Comparison of ENCODE assay signal across 27 mouse cellular contexts in the genomic region with DNA sequence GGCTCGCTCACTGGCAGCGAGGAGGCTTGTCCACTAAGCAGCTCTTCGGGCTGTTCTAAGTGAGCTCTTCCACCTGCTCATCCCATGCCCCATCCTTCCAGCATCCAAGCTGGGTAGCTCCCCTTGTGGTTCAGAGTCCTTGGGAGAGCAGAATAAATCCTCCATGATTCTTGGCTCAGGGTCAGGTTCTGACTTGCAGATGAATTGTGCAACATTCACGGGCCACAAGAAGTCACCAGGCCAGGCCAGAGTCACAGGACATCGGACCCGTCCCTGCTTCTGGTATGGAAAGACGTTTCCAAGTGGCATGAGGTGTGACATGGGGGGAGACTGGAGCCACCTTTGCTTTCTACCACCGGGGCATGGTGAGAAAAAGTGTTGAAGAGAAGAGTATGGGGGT.
DNase-seq lines count a peak whose midpoint lies in the region; ATAC-seq and TF ChIP-seq lines count a peak whose summit lies in the region.
"Had no signal": no experiment of that assay in that cellular context is flagged by ENCODE, and none has a peak within 500 bp of the region (broad histone marks: within the 10 kb centered on the region; RNA-seq: fewer than 3 reads in every experiment).

No protein-coding gene starts in this region.

- peak; percentile 30 to 77 for DNase-seq in adrenal gland, adult (ENCODE audit: inconsistent age in 2 of 2, low spot score in 1 of 2)
- DNase-seq in adrenal gland, adult 18-20 months (ENCODE audit: low spot score in 2 of 2), result no peak
- DNase-seq in 3134 (ENCODE audit: extremely low read depth, insufficient read length, low spot score), result peak; percentile 38
- peak; percentile 19 for DNase-seq in gonadal fat pad, adult 2 months (ENCODE audit: low read depth)
- no peak for DNase-seq in embryo, embryonic 11 days
- DNase-seq: cerebellum, adult 11-12 months; cerebellum, adult 9-11 months; gastrocnemius, adult 2 months; gastrocnemius, postnatal 36 days; heart, postnatal 14 days; kidney, adult 9 months; kidney, postnatal 14 days; lung, embryonic 14.5 days; right cerebral cortex, postnatal 25 days; thymus, postnatal 14 days had no signal

- H3K36me3 ChIP-seq in intestine, postnatal 0 days (ENCODE audit: control insufficient read depth, insufficient read depth), result peaks cover 11% of the 10 kb centered on the region
- no peaks in the 10 kb centered on the region for H3K36me3 ChIP-seq in intestine, embryonic 16.5 days (ENCODE audit: control insufficient read depth, insufficient read depth, low read length)
- H3K36me3 ChIP-seq: embryonic facial prominence, embryonic 13.5 days; limb, embryonic 15.5 days; stomach, embryonic 15.5 days had no signal

- H3K4me1 ChIP-seq in intestine, postnatal 0 days (replicated peaks; ENCODE audit: control insufficient read depth, insufficient read depth, low read length), result no peaks in the 10 kb centered on the region
- H3K4me1 ChIP-seq in intestine, embryonic 16.5 days (ENCODE audit: control insufficient read depth, insufficient read depth, low read length), result no peaks in the 10 kb centered on the region

- no peak overlapping the region for H3K4me3 ChIP-seq in intestine, postnatal 0 days (ENCODE audit: low read depth, low read length)
- no peak overlapping the region for H3K4me3 ChIP-seq in intestine, embryonic 16.5 days (ENCODE audit: low read length)
- H3K4me3 ChIP-seq: embryonic facial prominence, embryonic 13.5 days; erythroblast, embryonic 14.5 days; gastrocnemius, adult 2 months; left cerebral cortex, adult 2 months; limb, embryonic 15.5 days; stomach, embryonic 15.5 days had no signal

- 0 out of 2 replicates have a peak, but pooled peaks have one; percentile 19 for ATAC-seq in intestine, postnatal 0 days
- ATAC-seq in intestine, embryonic 16.5 days, result no peak
- ATAC-seq: forebrain, embryonic 16.5 days; hindbrain, embryonic 16.5 days; midbrain, embryonic 16.5 days had no signal

- 85% methylated on average over 8 of the region's 8 CpGs for WGBS in intestine, postnatal 0 days
- WGBS in intestine, embryonic 16.5 days, result 92% methylated on average over 8 of the region's 8 CpGs

- no peak for TF ChIP-seq CTCF in intestine, postnatal 0 days (IDR thresholded peaks at IDR 0.05; ENCODE audit: low read depth)

- no peak overlapping the region for H3K27ac ChIP-seq in intestine, postnatal 0 days (ENCODE audit: low read depth, low read length)
- no peak overlapping the region for H3K27ac ChIP-seq in intestine, embryonic 16.5 days (ENCODE audit: low read length)
- H3K27ac ChIP-seq: embryonic facial prominence, embryonic 13.5 days; gastrocnemius, adult 2 months; left cerebral cortex, adult 2 months; limb, embryonic 15.5 days; liver, embryonic 14.5 days; stomach, embryonic 15.5 days had no signal

- no peak overlapping the region for H3K9ac ChIP-seq in intestine, postnatal 0 days (ENCODE audit: low read depth, low read length)
- no peak overlapping the region for H3K9ac ChIP-seq in intestine, embryonic 16.5 days (ENCODE audit: low read depth, low read length)
- H3K9ac ChIP-seq: embryonic facial prominence, embryonic 13.5 days; limb, embryonic 15.5 days; liver, embryonic 14.5 days; lung, embryonic 14.5 days; stomach, embryonic 15.5 days had no signal

- no peaks in the 10 kb centered on the region for H3K27me3 ChIP-seq in intestine, postnatal 0 days (replicated peaks; ENCODE audit: control insufficient read depth, insufficient read depth, low read length)
- H3K27me3 ChIP-seq in intestine, embryonic 16.5 days (replicated peaks; ENCODE audit: control insufficient read depth, insufficient read depth, low read length), result no peaks in the 10 kb centered on the region
- H3K27me3 ChIP-seq: stomach, embryonic 15.5 days had no signal

- H3K9me3 ChIP-seq in intestine, postnatal 0 days (ENCODE audit: control insufficient read depth), result no peaks in the 10 kb centered on the region
- no peaks in the 10 kb centered on the region for H3K9me3 ChIP-seq in intestine, embryonic 16.5 days (ENCODE audit: control insufficient read depth, low read length)
- H3K9me3 ChIP-seq: embryonic facial prominence, embryonic 13.5 days; limb, embryonic 15.5 days; stomach, embryonic 15.5 days had no signal

- H3K4me2 ChIP-seq in intestine, postnatal 0 days (replicated peaks; ENCODE audit: low read depth), result no peak overlapping the region
- no peak overlapping the region for H3K4me2 ChIP-seq in intestine, embryonic 16.5 days (ENCODE audit: low read depth, low read length)
- H3K4me2 ChIP-seq: embryonic facial prominence, embryonic 13.5 days; limb, embryonic 15.5 days; lung, embryonic 14.5 days; midbrain, embryonic 11.5 days; stomach, embryonic 15.5 days had no signal

Comparison
In these comparisons a context has a peak if more than half of its experiments do, and no peak if none do; other contexts are left out.
1. DNase-seq: peak in adrenal gland, adult (2 of 2), 3134 (single experiment) and gonadal fat pad, adult 2 months (single experiment); none in adrenal gland, adult 18-20 months (0 of 2) and embryo, embryonic 11 days (single experiment).